Mouse (Mus musculus) hindbrain, embryonic 16.5 days (tissue): ENCODE results near the gene 4930558C23Rik. TPM values are rescaled to one million over a fixed set of nuclear protein-coding genes. Genes with fewer than 3 reads are reported as not detected.
"Not testable (repeated sequence)": the region's sequence is repeated elsewhere in the genome, so short reads cannot be mapped to it uniquely, and the experiment has no call there.

Experiments used
- ATAC-seq: fragments of 200-750 bp; cut with Nextera tagmentation; 2 replicates; pipeline ENCODE4 v1.8.0; 2017; ENCODE audit warnings: moderate TSS enrichment, moderate library complexity
- H3K27ac ChIP-seq: fragments of 300-500 bp; sonication (generic); 2 replicates; pipeline ENCODE4 v1.5.1; 2014; ENCODE audit warnings: low read depth, mild to moderate bottlenecking, control low read depth, low read length, moderate library complexity
- H3K27me3 ChIP-seq: fragments of 300-500 bp; sonication (generic); replicated peaks from 2 replicates; pipeline ENCODE4 v1.6.1; 2014; ENCODE audit warnings: low read length; ENCODE audit not compliant: control insufficient read depth, insufficient read depth
- H3K36me3 ChIP-seq: fragments of 300-500 bp; sonication (generic); 2 replicates; pipeline ENCODE4 v1.6.1; 2014; ENCODE audit warnings: mild to moderate bottlenecking, low read length, moderate library complexity, mixed read lengths; ENCODE audit not compliant: control insufficient read depth, insufficient read depth
- H3K4me1 ChIP-seq: fragments of 300-500 bp; sonication (generic); 2 replicates; pipeline ENCODE4 v1.6.1; 2014; ENCODE audit warnings: low read depth, low read length; ENCODE audit not compliant: control insufficient read depth, insufficient read depth
- H3K4me2 ChIP-seq: fragments of 300-500 bp; sonication (generic); 2 replicates; pipeline ENCODE4 v1.6.1; 2014; ENCODE audit warnings: mild to moderate bottlenecking, low read length, control low read depth, moderate library complexity
- H3K4me3 ChIP-seq: fragments of 300-500 bp; sonication (generic); 2 replicates; pipeline ENCODE4 v1.5.1; 2014; ENCODE audit warnings: mild to moderate bottlenecking, low read length, control low read depth, moderate library complexity
- H3K9ac ChIP-seq: fragments of 300-500 bp; sonication (generic); 2 replicates; pipeline ENCODE4 v1.6.1; 2014; ENCODE audit warnings: low read depth, mild to moderate bottlenecking, control low read depth, low read length, moderate library complexity
- H3K9me3 ChIP-seq: fragments of 300-500 bp; sonication (generic); 2 replicates; pipeline ENCODE4 v1.6.1; 2014; ENCODE audit warnings: mild to moderate bottlenecking, low read length, moderate library complexity; ENCODE audit not compliant: control insufficient read depth
- WGBS: fragments of 180-500 bp; shearing (Covaris S2); extraction: QIAGEN DNeasy Blood & Tissue Kit; methylation state at CpG from one replicate; pipeline ENCODE4 v1.1.7; 2014; 5-methylcytosine and 5-hydroxymethylcytosine counted together
- polyA plus RNA-seq: library from polyadenylated mRNA; unstranded; fragments of >200 nt; fragmentation: Nextera tagmentation; extraction: Ambion mirVana; gene quantifications from 2 replicates; pipeline ENCODE4 v1.2.1, GENCODE M21; 2015

Gene 4930558C23Rik
- polyA plus RNA-seq, 1 experiment from 2014 or later = not detected

DNA sequence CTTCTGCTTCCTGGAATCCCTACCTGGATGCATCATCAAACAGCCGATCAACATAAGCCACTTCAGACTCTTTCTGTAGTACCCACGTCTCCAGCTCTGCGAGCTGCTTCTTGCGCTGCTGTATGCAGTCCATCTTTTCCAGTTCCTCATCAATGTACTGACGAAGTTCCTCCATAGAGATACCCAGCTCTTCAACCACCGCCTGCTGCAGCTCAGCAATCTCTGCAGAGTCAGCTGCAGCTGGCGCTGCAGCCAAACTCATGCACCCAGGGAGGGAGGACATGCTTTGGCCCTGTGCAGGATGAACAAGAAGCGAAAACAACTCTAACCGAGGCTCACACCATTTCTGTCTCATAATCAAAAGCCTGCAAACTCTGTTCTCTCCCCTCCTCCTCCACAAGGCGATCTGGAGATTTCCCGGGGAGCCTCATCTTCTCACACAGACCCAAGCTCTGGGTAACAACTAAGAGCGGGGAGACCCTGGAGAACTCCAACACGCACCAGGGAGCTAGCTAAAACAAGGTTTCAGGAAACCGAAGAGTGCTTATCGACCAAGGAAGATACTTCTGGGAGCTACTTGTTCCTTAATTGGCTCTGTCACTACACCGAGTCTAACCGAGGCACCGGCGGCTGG is 46.6 kb downstream of the 4930558C23Rik start:
- not testable (repeated sequence) for H3K27ac ChIP-seq
- ATAC-seq = 0 out of 2 replicates have a peak, but pooled peaks have one; percentile 13

DNA sequence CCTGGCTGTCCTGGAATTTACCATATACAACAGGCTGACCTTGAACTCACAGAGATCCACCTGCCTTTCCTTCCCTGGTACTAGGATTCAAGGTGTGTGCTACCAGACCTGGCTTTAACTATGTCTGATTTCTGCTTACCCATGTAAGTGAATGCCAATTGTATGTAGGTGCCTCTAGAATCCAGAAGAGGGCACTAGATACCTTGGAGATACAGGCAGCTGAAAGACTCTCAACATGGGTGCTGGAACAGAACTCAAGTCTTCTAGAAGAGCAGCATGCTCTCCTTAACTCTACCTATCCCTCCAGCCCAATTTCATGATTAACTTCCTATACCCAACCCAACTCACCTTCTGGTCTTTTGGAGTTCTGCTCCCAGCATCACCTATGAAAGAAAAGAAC is 53.1 kb downstream of the 4930558C23Rik start:
- Histone ChIP-seq H3K9ac (no peak overlapping the region), H3K36me3 (peaks cover 40% of the 10 kb centered on the region), H3K4me3 (no peak overlapping the region), H3K27ac (no peak overlapping the region), H3K9me3 (no peaks in the 10 kb centered on the region), H3K4me2 (no peak overlapping the region), H3K4me1 (no peaks in the 10 kb centered on the region), H3K27me3 (no peaks in the 10 kb centered on the region)
- ATAC-seq = no peak

More for the DNA sequence above, 46.6 kb downstream of the 4930558C23Rik start:
- H3K4me2 ChIP-seq = peak overlapping the region; percentile 44
- H3K4me1 ChIP-seq, H3K27me3 ChIP-seq, H3K36me3 ChIP-seq, H3K9ac ChIP-seq, H3K9me3 ChIP-seq: not testable (repeated sequence)
- H3K4me3 ChIP-seq = peak overlapping the region; percentile 51
- WGBS = 35% methylated on average over 6 of the region's 19 CpGs

DNA sequence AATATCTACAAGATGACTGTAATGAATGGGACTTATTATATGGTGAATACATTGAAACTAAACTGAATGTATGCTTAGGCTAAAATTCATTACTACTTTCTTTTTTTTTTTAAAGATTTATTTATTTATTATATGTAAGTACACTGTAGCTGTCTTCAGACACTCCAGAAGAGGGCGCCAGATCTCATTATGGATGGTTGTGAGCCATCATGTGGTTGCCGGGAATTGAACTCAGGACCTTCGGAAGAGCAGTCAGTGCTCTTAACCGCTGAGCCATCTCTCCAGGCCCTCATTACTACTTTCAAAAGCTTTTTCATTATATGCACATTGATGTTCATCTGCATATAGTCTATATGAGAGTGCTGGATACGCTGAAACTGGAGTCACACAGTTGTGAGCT is 54.3 kb downstream of the 4930558C23Rik start:
- H3K27ac ChIP-seq, H3K4me2 ChIP-seq, H3K4me1 ChIP-seq, H3K4me3 ChIP-seq, H3K9me3 ChIP-seq, H3K9ac ChIP-seq, H3K27me3 ChIP-seq, ATAC-seq: not testable (repeated sequence)
- H3K36me3 ChIP-seq = peaks cover 42% of the 10 kb centered on the region
- WGBS = 97% methylated on average over 4 of the region's 5 CpGs

DNA sequence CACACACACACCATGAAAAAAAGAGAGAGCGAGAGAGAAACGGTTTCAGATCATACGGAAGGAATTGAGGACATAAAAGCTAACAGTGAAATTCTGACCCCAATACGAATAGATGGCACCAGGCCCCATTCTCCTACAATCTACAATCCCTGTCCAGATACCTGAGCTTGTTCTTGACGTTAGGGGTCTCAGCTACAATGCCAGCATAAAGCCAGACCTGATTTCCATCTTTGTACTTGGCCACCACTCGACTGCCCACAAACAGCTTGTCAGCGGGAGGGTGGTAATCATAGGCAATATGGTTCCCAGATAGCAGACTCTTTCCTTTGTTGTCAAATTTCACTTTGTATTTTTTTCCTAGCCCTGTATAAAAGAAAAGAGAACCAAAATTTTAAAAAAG is 56.2 kb downstream of the 4930558C23Rik start:
- Histone ChIP-seq H3K9ac (no peak overlapping the region), H3K27me3 (no peaks in the 10 kb centered on the region), H3K4me3 (no peak overlapping the region), H3K9me3 (no peaks in the 10 kb centered on the region), H3K4me1 (no peaks in the 10 kb centered on the region), H3K27ac (no peak overlapping the region), H3K36me3 (peaks cover 51% of the 10 kb centered on the region), H3K4me2 (no peak overlapping the region)
- no peak for ATAC-seq
- WGBS = 94% methylated on average over 7 of the region's 7 CpGs

DNA sequence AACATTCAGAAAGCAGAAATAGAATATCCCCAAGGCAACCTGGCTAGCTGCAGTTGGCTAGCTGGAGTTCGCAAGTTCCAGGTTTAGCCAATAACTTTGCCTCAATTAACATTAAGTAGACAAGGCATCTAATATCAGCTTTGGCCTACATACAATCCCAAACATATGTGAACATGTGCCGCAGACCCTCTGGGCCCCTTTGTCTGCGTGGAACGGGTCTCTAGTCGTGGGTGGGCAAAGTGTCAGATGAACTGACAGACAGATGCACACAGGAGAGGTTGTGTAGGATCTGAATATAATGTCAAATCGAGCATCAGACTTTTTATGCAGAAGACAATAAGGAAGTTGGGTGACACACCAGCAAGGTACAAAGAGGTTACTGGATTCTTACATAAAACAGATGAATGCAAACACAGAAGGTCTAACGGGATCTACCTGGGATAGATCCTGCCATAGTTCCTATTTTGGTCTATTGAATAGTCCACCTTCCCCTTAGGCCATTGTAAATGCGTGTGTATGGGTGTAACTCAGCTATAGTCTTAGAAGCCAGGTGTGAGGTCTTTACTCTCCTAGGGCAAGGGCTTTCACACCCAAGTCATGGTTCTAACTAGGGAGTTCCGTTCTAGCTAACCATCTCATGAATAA is 59.2 kb downstream of the 4930558C23Rik start:
- H3K9me3 ChIP-seq, H3K9ac ChIP-seq, H3K4me2 ChIP-seq, H3K27me3 ChIP-seq, H3K27ac ChIP-seq, ATAC-seq, H3K4me1 ChIP-seq, H3K4me3 ChIP-seq: not testable (repeated sequence)
- H3K36me3 ChIP-seq = peaks cover 63% of the 10 kb centered on the region
- WGBS = 95% methylated on average over 9 of the region's 9 CpGs

DNA sequence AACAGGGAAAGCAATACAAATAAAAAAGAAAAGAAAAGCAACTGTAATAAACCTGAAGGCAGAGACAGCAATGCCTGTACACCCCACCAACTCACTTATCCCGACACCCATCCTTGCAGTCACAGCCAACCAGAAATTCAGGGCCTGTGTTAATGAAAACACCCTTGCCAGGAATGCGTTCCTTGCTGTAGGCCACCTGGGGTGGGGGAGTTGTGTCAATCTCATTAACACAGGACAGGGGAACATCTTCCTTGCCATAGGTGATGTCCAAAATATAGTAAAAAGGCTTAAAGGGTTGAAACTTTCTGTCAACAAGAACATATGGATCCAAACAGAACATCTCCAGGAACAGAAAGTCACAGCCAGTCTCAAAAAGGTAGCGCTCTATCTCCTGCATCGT is 64.4 kb downstream of the 4930558C23Rik start:
- Histone ChIP-seq H3K27me3 (no peaks in the 10 kb centered on the region), H3K4me2 (no peak overlapping the region), H3K4me3 (no peak overlapping the region), H3K9me3 (no peaks in the 10 kb centered on the region), H3K36me3 (peaks cover 73% of the 10 kb centered on the region), H3K27ac (no peak overlapping the region), H3K4me1 (no peaks in the 10 kb centered on the region), H3K9ac (no peak overlapping the region)
- ATAC-seq = no peak
- 94% methylated on average over 4 of the region's 4 CpGs for whole genome bisulfite sequencing

DNA sequence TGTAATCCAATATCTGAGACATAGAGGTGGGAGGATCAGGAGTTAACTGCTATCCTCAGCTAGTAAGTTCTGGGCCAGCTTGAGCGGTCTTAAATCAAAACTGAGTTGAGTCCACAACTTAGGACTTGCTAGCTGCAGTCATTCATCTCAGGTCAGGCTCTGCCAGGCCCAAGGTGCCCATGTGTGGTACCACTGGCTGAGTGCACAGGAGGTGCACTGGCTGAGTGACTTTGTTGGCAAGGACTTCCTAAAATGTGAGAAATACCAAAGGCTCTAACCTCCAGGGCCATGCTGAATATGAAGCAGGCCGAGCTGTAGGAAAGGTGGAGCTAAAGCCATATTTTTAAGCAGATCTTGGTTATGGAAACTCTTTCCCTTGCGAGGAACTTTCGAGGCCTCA is 65.3 kb downstream of the 4930558C23Rik start:
- Histone ChIP-seq H3K4me3 (no peak overlapping the region), H3K9ac (no peak overlapping the region), H3K36me3 (peaks cover 74% of the 10 kb centered on the region), H3K4me2 (no peak overlapping the region), H3K9me3 (no peaks in the 10 kb centered on the region), H3K27me3 (no peaks in the 10 kb centered on the region), H3K27ac (no peak overlapping the region), H3K4me1 (no peaks in the 10 kb centered on the region)
- 95% methylated on average over 4 of the region's 4 CpGs for WGBS
- no peak for ATAC-seq

Other genes starting within 250 kb of the 4930558C23Rik start
- 15.2 and 21.8 TPM in 2 replicates for gene Sema6c, start 242.4 kb downstream of the 4930558C23Rik start, polyA plus RNA-seq
- gene Gabpb2, start 184.9 kb downstream of the 4930558C23Rik start, polyA plus RNA-seq = 2.4 and 3.0 TPM in 2 replicates
- gene Cdc42se1, start 174.1 kb downstream of the 4930558C23Rik start, polyA plus RNA-seq = 59.1 and 61.0 TPM in 2 replicates
- gene Mllt11, start 170.7 kb downstream of the 4930558C23Rik start, polyA plus RNA-seq = 282 and 327 TPM in 2 replicates
- gene Gm128, start 161.2 kb downstream of the 4930558C23Rik start, polyA plus RNA-seq = 0.29 and 0.30 TPM in 2 replicates
- 0.20 TPM in 1 of 2 replicates, not detected in the other for gene Bnipl, start 151.6 kb downstream of the 4930558C23Rik start, polyA plus RNA-seq
- gene Mindy1, start 121.5 kb downstream of the 4930558C23Rik start, polyA plus RNA-seq = 35.8 and 36.3 TPM in 2 replicates
- 77.6 and 79.9 TPM in 2 replicates for gene Prune1, start 120.8 kb downstream of the 4930558C23Rik start, polyA plus RNA-seq
- 0.35 TPM in 2 replicates for gene Anxa9, start 95.7 kb downstream of the 4930558C23Rik start, polyA plus RNA-seq
- gene Cers2, start 88.0 kb downstream of the 4930558C23Rik start, polyA plus RNA-seq = 97.4 and 102 TPM in 2 replicates
- 36.0 and 44.3 TPM in 2 replicates for gene Setdb1, start 45.6 kb downstream of the 4930558C23Rik start, polyA plus RNA-seq
- gene Arnt, start 31.5 kb upstream of the 4930558C23Rik start, polyA plus RNA-seq = 15.0 and 17.8 TPM in 2 replicates
- gene Ctsk, start 96.4 kb upstream of the 4930558C23Rik start, polyA plus RNA-seq = 8.4 and 10.0 TPM in 2 replicates
- 11.6 and 16.3 TPM in 2 replicates for gene Ctss, start 123.9 kb upstream of the 4930558C23Rik start, polyA plus RNA-seq
- not detected in 2 replicates for gene Hormad1, start 156.8 kb upstream of the 4930558C23Rik start, polyA plus RNA-seq
- 25.6 and 28.2 TPM in 2 replicates for gene Golph3l, start 186.1 kb upstream of the 4930558C23Rik start, polyA plus RNA-seq
- gene Ensa, start 222.2 kb upstream of the 4930558C23Rik start, polyA plus RNA-seq = 109 and 118 TPM in 2 replicates